Mouse (Mus musculus) brain, embryonic 18.5 days (tissue): ENCODE results near the gene Mrpl44.

Experiments
- DNase-seq: peaks from one replicate; pipeline ENCODE4 v3.0.0-alpha.2; 2012; ENCODE audit warnings: low read depth, low spot score

Mrpl44 gene

DNA sequence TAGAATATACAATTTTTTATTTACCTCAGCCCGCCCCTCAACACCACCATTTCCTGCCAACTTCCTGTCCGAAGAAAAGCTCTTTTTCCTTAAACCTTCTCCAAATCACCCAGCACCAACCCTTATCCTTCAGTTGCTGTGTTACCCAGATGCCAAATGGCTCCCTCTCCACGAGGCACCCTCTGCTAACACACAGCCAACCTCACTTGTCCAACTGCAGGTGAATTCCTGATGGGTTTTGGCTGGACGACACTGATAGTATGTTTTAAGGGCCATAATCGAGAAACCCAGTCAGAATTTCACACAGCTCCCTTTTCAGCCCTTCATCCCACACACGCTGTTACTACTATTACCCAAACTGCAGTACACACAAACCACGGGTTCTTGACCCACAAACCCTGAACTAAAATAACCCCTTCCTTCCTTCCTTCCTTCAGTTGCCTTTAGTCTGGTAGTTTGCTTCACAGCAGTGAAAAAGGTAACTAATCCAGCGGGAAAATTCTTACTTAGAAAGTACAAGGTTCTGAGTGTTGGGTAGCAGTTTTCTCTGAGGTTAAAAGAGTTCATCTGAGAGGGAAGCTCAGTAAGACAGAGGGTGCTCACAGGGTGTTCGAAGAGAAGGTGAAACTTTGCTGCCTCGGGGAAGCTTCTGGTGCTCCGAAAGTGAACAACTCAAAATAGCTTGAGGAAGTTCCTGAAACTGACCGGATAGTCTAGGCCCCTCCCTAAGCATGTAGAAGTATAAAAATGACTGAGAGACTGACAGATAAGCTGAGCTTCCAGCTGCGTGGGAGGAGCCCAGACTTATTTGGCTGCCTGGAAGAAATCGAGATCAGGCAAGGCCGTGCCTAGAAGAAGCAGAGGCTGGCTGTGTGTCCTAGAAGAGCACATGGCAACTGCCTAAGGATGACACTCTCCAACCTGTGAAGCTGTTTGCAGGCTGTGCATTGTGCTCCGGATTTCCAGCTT lies 13.3 kb upstream of the Mrpl44 start:
- no peak for DNase-seq

GRCm38 (mm10) chr1:79764031-79764430 lies 11.8 kb upstream of the Mrpl44 start:
- no peak for DNase-seq

DNA sequence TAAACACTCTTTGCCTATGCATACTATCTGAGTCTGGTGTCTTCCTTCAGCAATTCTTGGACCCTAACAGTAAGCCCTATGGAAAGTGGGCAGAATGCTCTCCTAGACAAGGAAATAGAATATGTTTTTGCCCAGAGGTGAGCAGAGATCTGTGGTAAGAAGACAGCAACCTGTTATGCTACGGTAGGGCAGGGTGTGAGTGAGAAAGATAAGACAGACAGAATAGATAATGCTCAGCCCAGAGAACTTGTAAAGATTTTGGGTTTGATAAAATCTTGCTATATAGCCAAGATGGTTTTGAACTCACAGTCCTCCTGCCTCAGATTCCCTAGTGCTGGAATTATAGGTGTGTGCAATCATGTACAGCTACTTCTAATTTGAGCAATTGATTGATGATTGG lies 11.3 kb upstream of the Mrpl44 start:
- no peak for DNase-seq

GRCm38 (mm10) chr1:79768231-79768630 lies 7.6 kb upstream of the Mrpl44 start:
- DNase-seq: no peak

DNA sequence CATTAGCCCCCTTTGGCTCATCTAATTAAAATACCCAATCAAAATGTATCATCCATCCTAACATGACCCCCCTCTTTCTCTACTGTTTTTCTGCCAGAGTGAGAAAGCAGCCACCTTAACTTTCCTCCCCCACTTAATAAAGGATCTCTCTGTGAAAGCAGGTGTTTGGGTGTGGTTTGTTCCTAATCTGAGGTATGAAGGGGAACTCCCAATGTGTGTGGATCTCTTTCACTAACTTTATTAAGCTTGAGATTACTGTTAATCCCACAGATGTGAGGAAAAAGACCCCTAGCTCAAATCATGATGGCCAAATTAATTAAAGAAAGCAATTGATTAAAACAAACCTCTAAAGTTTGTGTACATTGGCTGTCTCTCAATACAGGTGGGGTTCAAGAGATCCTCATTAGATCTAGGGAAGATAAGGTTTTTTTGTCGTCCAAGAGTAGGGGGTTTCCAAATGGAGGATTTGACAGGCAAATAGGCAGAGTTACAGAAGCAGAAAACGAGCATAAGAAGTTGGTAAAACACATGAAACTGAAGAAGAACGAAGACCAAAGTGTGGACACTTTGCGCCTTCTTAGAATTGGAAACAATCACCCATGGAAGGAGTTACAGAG lies 1.5 kb upstream of the Mrpl44 start:
- DNase-seq: no peak

GRCm38 (mm10) chr1:79778011-79778410 lies 2.2 kb downstream of the Mrpl44 start:
- no peak for DNase-seq

DNA sequence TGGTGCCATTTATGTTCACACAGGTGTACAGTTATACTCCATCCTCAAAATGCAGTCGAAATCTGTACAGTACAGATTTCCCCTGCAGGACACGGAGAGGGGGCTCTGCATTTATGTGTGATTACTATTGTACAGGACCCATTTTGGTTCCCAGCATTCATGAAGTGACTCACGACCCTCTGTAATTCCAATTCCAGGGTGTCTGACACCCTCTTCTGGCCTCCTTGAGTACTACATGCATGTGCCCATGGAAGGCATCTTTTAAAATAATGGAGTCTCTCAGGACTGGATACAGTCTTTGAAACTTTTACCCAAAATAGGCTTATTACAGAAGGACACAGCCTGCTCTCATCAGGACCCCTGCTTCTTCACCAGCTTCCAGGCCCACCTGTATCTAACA lies 6.6 kb downstream of the Mrpl44 start:
- no peak for DNase-seq

- DNase-seq: no peak
Measured at GRCm38 (mm10) chr1:79786267-79786927, 10.6 kb downstream of the Mrpl44 start.

DNA sequence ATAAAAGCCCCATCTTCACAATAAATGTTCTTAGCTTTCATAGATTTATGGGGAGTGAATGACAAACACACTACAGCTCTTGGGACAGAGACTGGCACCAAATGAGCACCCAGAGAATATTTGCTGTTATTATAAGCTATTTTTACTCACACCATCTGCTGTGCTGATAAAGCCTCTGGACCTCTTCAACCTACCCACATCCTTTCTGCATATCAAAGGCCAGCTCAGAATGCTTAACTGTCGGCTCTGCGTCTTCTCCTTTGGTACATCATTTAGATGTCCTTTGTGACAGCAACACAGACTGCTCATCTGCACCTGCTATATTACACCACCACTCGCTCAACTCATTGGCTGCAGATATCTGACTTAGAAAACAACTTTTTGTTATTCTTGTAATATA lies 21.3 kb downstream of the Mrpl44 start:
- no peak for DNase-seq

- DNase-seq: no peak
Measured at GRCm38 (mm10) chr1:79802858-79803427, 27.1 kb downstream of the Mrpl44 start.

- DNase-seq: no peak
Measured at GRCm38 (mm10) chr1:79803614-79804013, 27.8 kb downstream of the Mrpl44 start.

DNA sequence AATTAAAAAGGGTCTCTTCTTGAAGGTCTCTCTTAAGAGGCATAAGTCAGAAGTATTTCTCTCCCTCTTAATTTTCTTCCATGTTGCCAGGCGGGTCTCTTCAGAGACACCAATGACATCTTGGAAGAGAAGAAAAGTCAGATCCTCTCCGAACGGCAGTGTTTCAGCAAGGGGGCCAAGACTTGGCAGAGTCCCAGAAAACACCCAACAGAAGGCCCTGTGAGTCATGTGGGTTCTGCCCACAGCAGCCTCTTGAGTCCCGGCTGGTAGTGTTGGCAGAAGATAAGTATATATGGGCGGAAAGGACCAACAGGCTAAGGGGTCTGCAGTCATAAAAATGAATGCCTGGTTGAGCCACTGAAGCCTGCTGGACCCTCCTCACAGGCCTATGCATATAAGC lies 31.0 kb downstream of the Mrpl44 start:
- no peak for DNase-seq

GRCm38 (mm10) chr1:79809447-79809846 lies 33.6 kb downstream of the Mrpl44 start:
- no peak for DNase-seq

DNA sequence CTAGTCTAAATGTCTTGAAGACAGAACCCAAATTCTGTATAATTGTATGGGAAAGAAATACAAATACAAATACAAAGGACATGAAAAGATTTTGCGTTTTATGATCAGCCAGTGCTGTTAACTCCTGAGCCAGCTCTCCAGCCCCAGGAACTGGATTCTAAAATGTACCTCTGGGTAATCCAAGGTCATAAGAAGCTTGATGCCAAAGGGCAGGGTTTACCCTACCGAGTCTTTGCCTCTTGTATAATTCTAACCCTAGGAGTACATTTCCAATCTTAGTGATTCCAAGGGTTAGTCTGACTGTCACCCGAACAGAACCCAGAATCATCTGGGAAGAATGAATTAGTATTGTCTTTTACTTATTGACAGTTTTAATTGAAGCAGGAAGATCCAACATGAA lies 39.6 kb downstream of the Mrpl44 start:
- DNase-seq: no peak

- no peak for DNase-seq
Measured at GRCm38 (mm10) chr1:79819296-79819879, 43.6 kb downstream of the Mrpl44 start.

DNA sequence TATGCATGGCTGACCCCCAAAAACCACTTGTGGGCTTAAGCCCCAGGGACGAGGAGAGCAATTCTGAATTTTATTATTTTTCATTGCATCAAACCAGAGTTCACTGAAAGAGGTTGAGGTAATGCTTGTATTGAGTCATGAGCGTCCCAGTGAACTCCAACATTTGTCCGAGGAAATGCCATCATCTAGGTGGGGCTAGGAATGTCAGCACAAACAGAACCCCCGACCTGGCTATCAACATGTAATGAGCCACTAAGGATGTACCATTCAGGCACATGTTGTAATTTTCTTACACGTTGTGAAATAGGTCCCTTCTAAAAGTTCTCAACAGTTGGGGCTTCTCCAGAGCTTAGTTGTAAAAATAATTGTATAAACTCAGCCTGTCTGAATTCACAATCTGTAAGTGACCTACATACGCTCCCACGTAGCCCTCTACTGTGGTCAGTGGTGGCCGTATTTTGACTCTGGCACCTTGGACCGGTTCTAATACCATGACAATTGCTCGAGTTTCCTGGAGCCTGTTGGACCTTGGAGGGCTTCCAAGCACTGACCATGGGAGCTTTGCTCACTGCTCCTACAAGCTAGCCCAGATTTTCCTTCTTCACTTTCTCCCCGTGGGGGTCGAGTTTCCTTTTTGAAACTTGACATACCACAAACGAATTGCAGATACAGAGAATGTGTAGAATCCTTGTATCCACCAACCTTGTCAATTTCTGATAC lies 47.1 kb downstream of the Mrpl44 start:
- no peak for DNase-seq

DNA sequence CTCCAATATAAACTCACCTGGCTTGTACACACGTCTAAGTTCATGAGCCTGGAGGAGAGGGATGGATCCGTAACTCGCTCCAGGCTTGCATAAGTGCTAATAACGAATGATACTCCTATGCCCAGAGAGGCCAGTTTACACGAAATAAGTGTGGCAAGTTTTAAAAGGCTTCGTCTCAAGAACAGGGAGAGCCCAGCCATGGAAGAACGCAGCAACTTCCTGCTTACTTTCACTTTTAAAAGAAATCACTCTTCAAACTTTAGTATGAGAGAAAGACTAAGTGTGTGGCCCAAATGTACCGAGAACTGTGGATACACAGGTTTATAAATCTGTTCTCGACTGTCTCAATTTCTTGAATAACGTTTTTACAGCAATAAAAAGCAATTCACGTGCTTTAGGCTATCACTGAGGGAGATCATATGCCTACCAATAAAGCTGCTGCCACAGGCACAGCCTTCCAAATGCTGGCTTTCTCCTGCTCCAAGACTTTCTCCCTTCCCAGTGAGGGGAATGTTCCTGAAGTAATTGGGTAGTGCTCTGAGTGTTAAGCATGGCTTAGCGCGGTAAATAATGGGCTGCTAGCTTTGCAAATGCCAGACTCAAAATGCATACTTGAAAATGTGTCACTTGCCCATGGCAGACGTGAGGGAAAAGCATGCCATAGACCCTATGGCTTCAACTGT lies 48.3 kb downstream of the Mrpl44 start:
- peak; percentile 16 for DNase-seq
